Mouse (Mus musculus): Measurements from ENCODE around the gene Mprip. TPM values are rescaled to one million over a fixed set of nuclear protein-coding genes. Genes with fewer than 3 reads are reported as not detected.
A peak's percentile ranks its signal among the peaks of the same experiment; 100 is the strongest.

The Mprip gene
- polyA plus RNA-seq, 1 experiment from 2014 or later = 14.4 TPM

- peaks cover 11% of the 10 kb centered on the region; the same call in 1 of the 2 replicates for H3K4me1 ChIP-seq (replicated peaks)
- 48% methylated on average over 2 of the region's 2 CpGs for WGBS (ENCODE audit: insufficient replicate concordance)
- H3K4me2 ChIP-seq = no peak overlapping the region
- H3K27me3 ChIP-seq = no peaks in the 10 kb centered on the region
- H3K4me3 ChIP-seq (replicated peaks) = no peak overlapping the region
- no peak for ATAC-seq (ENCODE audit: insufficient read depth)
- H3K27ac ChIP-seq (replicated peaks) = no peak overlapping the region
- H3K9ac ChIP-seq = no peak overlapping the region
- no peaks in the 10 kb centered on the region for H3K36me3 ChIP-seq (replicated peaks)
- H3K9me3 ChIP-seq (replicated peaks) = no peaks in the 10 kb centered on the region
These were observed 7.6 kb upstream of the Mprip start for GRCm38 (mm10) chr11:59653547-59653946.

GRCm38 (mm10) chr11:59655337-59655736, 5.8 kb upstream of the Mprip start:
- Histone ChIP-seq H3K4me2 (no peak overlapping the region), H3K36me3 (replicated peaks) (no peaks in the 10 kb centered on the region), H3K27me3 (peaks cover 10% of the 10 kb centered on the region), H3K27ac (replicated peaks) (no peak overlapping the region), H3K9me3 (replicated peaks) (no peaks in the 10 kb centered on the region), H3K9ac (no peak overlapping the region), H3K4me1 (replicated peaks) (peaks cover 18% of the 10 kb centered on the region; the same call in 1 of the 2 replicates), H3K4me3 (replicated peaks) (no peak overlapping the region)
- no peak for ATAC-seq (ENCODE audit: insufficient read depth)
- WGBS (ENCODE audit: insufficient replicate concordance) = 71% methylated on average over 5 of the region's 5 CpGs

DNA sequence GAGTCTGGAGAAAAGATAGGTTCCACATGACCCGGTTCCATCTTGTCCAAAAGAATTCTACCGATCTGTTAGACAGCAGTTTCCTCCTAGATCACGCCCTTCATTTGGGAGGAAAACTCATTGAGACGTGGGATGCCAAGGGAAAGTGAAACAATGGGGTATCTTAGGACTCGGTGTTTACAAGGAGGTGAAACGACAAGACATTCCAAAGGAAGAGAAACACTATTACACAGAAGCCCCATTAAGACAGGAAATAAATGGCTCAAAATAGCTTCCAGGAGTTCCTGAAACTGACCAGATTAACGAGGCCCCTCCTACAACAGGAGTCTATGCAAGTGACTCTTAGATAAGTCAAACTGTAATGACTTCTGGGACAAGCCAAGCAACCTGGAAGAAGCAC, 5.1 kb upstream of the Mprip start:
- no peak overlapping the region for H3K27ac ChIP-seq (replicated peaks)
- H3K4me2 ChIP-seq = no peak overlapping the region
- no peaks in the 10 kb centered on the region for H3K9me3 ChIP-seq (replicated peaks)
- H3K27me3 ChIP-seq = peaks cover 14% of the 10 kb centered on the region
- H3K4me1 ChIP-seq (replicated peaks) = peaks cover 20% of the 10 kb centered on the region
- H3K36me3 ChIP-seq (replicated peaks) = no peaks in the 10 kb centered on the region
- 25% methylated on average over 7 of the region's 7 CpGs for WGBS (ENCODE audit: insufficient replicate concordance)
- no peak overlapping the region for H3K9ac ChIP-seq
- H3K4me3 ChIP-seq (replicated peaks) = no peak overlapping the region
- no peak for ATAC-seq (ENCODE audit: insufficient read depth)

GRCm38 (mm10) chr11:59661601-59662248, 620 bp downstream of the Mprip start:
- H3K9ac ChIP-seq = peak overlapping the region; percentile 76
- H3K4me1 ChIP-seq (replicated peaks) = peaks cover 51% of the 10 kb centered on the region
- H3K4me3 ChIP-seq (replicated peaks) = peak overlapping the region; percentile 74
- H3K36me3 ChIP-seq (replicated peaks) = no peaks in the 10 kb centered on the region
- no peaks in the 10 kb centered on the region for H3K9me3 ChIP-seq (replicated peaks)
- H3K27me3 ChIP-seq = peaks cover 20% of the 10 kb centered on the region
- peak overlapping the region; percentile 91 for H3K4me2 ChIP-seq
- peak overlapping the region; percentile 92 for H3K27ac ChIP-seq (replicated peaks)
- no peak for ATAC-seq (ENCODE audit: insufficient read depth)
- WGBS (ENCODE audit: insufficient replicate concordance) = 9% methylated on average over 28 of the region's 28 CpGs

GRCm38 (mm10) chr11:59662249-59662788, 1.2 kb downstream of the Mprip start:
- Histone ChIP-seq H3K27ac (replicated peaks) (peak overlapping the region; percentile 92), H3K9me3 (replicated peaks) (no peaks in the 10 kb centered on the region), H3K9ac (peak overlapping the region; percentile 76), H3K4me1 (replicated peaks) (peaks cover 51% of the 10 kb centered on the region), H3K27me3 (peaks cover 20% of the 10 kb centered on the region), H3K36me3 (replicated peaks) (no peaks in the 10 kb centered on the region), H3K4me3 (replicated peaks) (peak overlapping the region; percentile 74), H3K4me2 (peak overlapping the region; percentile 91)
- ATAC-seq (ENCODE audit: insufficient read depth) = peak; percentile 96
- WGBS (ENCODE audit: insufficient replicate concordance) = under 1% methylated on average over 76 of the region's 82 CpGs

- Histone ChIP-seq H3K36me3 (replicated peaks) (no peaks in the 10 kb centered on the region), H3K9ac (peak overlapping the region; percentile 76), H3K27me3 (peaks cover 20% of the 10 kb centered on the region), H3K9me3 (replicated peaks) (no peaks in the 10 kb centered on the region), H3K4me2 (peak overlapping the region; percentile 91), H3K27ac (replicated peaks) (peak overlapping the region; percentile 92), H3K4me3 (replicated peaks) (peak overlapping the region; percentile 74), H3K4me1 (replicated peaks) (peaks cover 51% of the 10 kb centered on the region)
- 5% methylated on average over 30 of the region's 30 CpGs for WGBS (ENCODE audit: insufficient replicate concordance)
- peak; percentile 3; the same call in 1 of the 2 replicates for ATAC-seq (ENCODE audit: insufficient read depth)
These were observed 2.0 kb downstream of the Mprip start for GRCm38 (mm10) chr11:59662877-59663775.

DNA sequence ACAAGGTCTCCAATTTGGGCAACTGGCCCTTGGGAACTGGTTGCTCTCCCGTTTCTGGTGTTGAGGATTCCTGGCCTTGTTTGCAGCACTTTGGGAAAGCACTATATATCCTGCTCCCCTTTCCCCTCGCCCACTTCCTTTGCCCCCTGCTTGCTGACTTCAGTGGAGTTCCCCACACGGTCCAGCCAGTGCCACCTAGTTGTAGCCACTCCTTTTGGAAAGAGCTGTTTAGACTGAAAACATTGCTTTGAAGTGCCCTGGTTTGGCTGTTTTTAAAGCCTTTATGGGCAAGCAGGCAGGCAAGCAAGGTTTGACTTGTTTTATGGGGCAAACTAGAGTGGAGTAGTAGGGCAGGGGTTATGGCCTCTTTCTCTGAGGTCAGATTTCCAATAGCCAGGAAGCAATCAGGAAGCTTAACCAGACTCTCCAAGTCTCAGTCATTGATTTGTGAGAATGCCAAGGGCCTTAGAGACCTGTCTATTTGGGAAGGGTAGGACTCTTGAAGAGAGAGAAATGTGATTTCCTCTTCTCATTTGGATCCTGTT, 2.7 kb downstream of the Mprip start:
- Histone ChIP-seq H3K4me1 (replicated peaks) (peaks cover 51% of the 10 kb centered on the region), H3K27me3 (peaks cover 20% of the 10 kb centered on the region), H3K27ac (replicated peaks) (0 out of 2 replicates have a peak overlapping the region, but pooled peaks have one; percentile 20), H3K36me3 (replicated peaks) (no peaks in the 10 kb centered on the region), H3K9me3 (replicated peaks) (no peaks in the 10 kb centered on the region), H3K4me3 (replicated peaks) (peak overlapping the region; percentile 74), H3K4me2 (peak overlapping the region; percentile 91), H3K9ac (peak overlapping the region; percentile 76; the same call in 1 of the 2 replicates)
- ATAC-seq (ENCODE audit: insufficient read depth) = no peak
- WGBS (ENCODE audit: insufficient replicate concordance) = 26% methylated on average over 3 of the region's 3 CpGs

DNA sequence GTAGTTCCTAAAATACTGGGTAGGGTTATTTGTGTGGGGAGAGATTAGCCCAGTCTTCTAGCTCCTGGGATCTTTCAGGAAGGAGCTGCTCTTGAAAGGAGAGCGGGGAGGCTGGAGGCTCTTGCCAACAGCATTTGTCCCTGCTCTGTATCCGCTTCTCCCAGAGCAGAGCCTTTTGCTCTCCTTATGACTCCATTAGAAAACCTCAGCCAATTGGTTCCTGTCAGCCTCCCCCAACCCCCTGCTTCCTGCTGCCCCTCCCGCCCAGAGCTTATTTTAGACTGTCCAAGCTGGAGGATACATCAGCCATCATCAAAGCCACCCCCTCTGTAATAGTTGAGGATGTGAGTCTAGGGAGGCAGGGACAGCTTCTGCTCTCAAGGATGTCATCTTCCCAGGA, 3.7 kb downstream of the Mprip start:
- Histone ChIP-seq H3K36me3 (replicated peaks) (no peaks in the 10 kb centered on the region), H3K4me2 (no peak overlapping the region), H3K9ac (no peak overlapping the region), H3K4me1 (replicated peaks) (peaks cover 51% of the 10 kb centered on the region), H3K27me3 (peaks cover 15% of the 10 kb centered on the region), H3K4me3 (replicated peaks) (no peak overlapping the region), H3K9me3 (replicated peaks) (no peaks in the 10 kb centered on the region), H3K27ac (replicated peaks) (no peak overlapping the region)
- WGBS (ENCODE audit: insufficient replicate concordance) = 52% methylated on average over 3 of the region's 3 CpGs
- ATAC-seq (ENCODE audit: insufficient read depth) = no peak

GRCm38 (mm10) chr11:59671049-59671693, 10.1 kb downstream of the Mprip start:
- no peaks in the 10 kb centered on the region for H3K36me3 ChIP-seq (replicated peaks)
- H3K9ac ChIP-seq = no peak overlapping the region
- no peaks in the 10 kb centered on the region for H3K9me3 ChIP-seq (replicated peaks)
- H3K27ac ChIP-seq (replicated peaks) = no peak overlapping the region
- H3K4me3 ChIP-seq (replicated peaks) = no peak overlapping the region
- H3K27me3 ChIP-seq = no peaks in the 10 kb centered on the region
- ATAC-seq (ENCODE audit: insufficient read depth) = no peak
- H3K4me2 ChIP-seq = no peak overlapping the region
- H3K4me1 ChIP-seq (replicated peaks) = peaks cover 36% of the 10 kb centered on the region
- WGBS (ENCODE audit: insufficient replicate concordance) = 62% methylated on average over 4 of the region's 4 CpGs

DNA sequence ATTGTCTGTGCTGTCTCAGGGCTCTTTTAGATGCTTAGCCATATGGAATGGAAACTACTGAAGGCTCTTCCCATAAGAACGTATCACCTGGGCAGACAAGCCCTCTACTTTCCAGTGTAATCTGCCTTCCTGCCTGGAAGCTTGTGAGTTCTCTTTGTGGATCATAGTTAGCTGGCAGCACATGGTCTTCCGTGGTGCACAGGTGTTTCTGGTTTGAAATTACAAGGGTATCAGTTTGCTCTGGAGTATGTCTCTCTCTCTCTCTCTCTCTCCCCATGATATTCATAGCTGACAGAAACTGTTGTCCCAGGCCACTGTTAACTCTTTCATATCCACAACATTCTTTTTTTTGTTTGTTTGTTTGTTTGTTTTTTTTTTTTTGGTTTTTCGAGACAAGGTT, 12.9 kb downstream of the Mprip start:
- Histone ChIP-seq H3K9me3 (replicated peaks) (no peaks in the 10 kb centered on the region), H3K4me2 (no peak overlapping the region), H3K9ac (no peak overlapping the region), H3K4me1 (replicated peaks) (peaks cover 48% of the 10 kb centered on the region), H3K27me3 (no peaks in the 10 kb centered on the region), H3K4me3 (replicated peaks) (no peak overlapping the region), H3K27ac (replicated peaks) (no peak overlapping the region), H3K36me3 (replicated peaks) (no peaks in the 10 kb centered on the region)
- WGBS (ENCODE audit: insufficient replicate concordance) = 74% methylated on average over 3 of the region's 3 CpGs
- no peak for ATAC-seq (ENCODE audit: insufficient read depth)
